Mouse (Mus musculus): Measurements from ENCODE around the gene Tril. TPM values are rescaled to one million over a fixed set of nuclear protein-coding genes. Genes with fewer than 3 reads are reported as not detected.

Tril gene
- total RNA-seq, 1 experiment = 2.4 TPM

DNA sequence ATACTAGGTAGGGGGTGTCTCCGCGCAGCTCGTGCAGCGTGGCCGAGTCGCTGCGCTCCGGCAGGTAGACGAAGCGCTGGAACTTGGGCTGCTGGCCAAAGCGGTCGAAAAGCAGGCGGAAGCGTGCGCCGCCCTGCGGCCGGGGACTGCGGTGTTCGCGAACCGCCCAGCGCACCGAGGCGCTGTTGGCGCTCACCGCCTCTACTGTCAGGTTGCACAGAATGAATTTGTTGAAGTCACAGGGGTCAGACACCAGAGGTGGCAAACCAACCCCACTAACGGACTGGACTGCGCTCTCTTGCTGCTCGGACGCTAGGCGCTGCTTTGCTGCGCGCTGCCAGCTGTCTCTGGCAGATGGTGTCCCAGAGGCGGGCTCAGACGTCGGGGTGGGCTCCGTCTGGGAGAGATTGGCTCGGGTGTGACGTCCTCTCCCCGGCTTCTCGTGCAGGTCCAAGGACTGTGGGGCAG, 2.3 kb downstream of the Tril start:
- 0 out of 2 replicates have a peak, but pooled peaks have one; percentile 1 for TF ChIP-seq ZC3H11A (IDR thresholded peaks at IDR 0.05; ENCODE audit: borderline replicate concordance, low read depth, low read length)
- no peak for TF ChIP-seq CHD2 (IDR thresholded peaks at IDR 0.05; ENCODE audit: low read depth, low read length)
- TF ChIP-seq HCFC1 (IDR thresholded peaks at IDR 0.05; ENCODE audit: borderline replicate concordance, insufficient read depth, low read length) = 0 out of 2 replicates have a peak, but pooled peaks have one; percentile 23
- in situ Hi-C loops (cut with MboI; ENCODE audit: low sequenced_read_pairs in 2 of 2, unreplicated experiment in 2 of 2) = no loop called here
- peaks cover 0 to 2% of the 10 kb centered on the region in 2 experiments; a peak in 1 of 4 replicates for H3K4me1 ChIP-seq (ENCODE audit: control insufficient read depth in 2 of 2, insufficient read depth in 2 of 2, low read length in 2 of 2, poor library complexity in 1 of 2)
- H3K27ac ChIP-seq (ENCODE audit: insufficient read depth, low read depth, low read length, poor library complexity, severe bottlenecking) = no peak overlapping the region
- H3K9me3 ChIP-seq (ENCODE audit: control insufficient read depth, insufficient read depth, low read depth, low read length) = no peaks in the 10 kb centered on the region
- no peak for DNase-seq (ENCODE audit: low read depth, low spot score)
- H3K36me3 ChIP-seq (ENCODE audit: control insufficient read depth, insufficient read depth, low read length, poor library complexity, severe bottlenecking) = no peaks in the 10 kb centered on the region
- H3K9ac ChIP-seq (ENCODE audit: insufficient read depth, low read depth, low read length, poor library complexity, severe bottlenecking) = no peak overlapping the region
- peak overlapping the region; percentile 58 for H3K4me3 ChIP-seq (ENCODE audit: insufficient read depth in 1 of 2, low read depth in 1 of 2, low read length in 2 of 2, poor library complexity in 1 of 2, severe bottlenecking in 1 of 2)

- no peak for DNase-seq (ENCODE audit: low read depth, low spot score)
- Histone ChIP-seq H3K9me3 (ENCODE audit: control insufficient read depth, insufficient read depth, low read depth, low read length) (no peaks in the 10 kb centered on the region), H3K4me1 (ENCODE audit: control insufficient read depth in 2 of 2, insufficient read depth in 2 of 2, low read length in 2 of 2, poor library complexity in 1 of 2) (peaks cover 0 to 2% of the 10 kb centered on the region in 2 experiments; a peak in 1 of 4 replicates), H3K36me3 (ENCODE audit: control insufficient read depth, insufficient read depth, low read length, poor library complexity, severe bottlenecking) (no peaks in the 10 kb centered on the region), H3K9ac (ENCODE audit: insufficient read depth, low read depth, low read length, poor library complexity, severe bottlenecking) (no peak overlapping the region), H3K4me3 (ENCODE audit: insufficient read depth in 1 of 2, low read depth in 1 of 2, low read length in 2 of 2, poor library complexity in 1 of 2, severe bottlenecking in 1 of 2) (peak overlapping the region; percentile 58; a peak in 3 of 4 replicates), H3K27ac (ENCODE audit: insufficient read depth, low read depth, low read length, poor library complexity, severe bottlenecking) (no peak overlapping the region)
- TF ChIP-seq ZNF384 (IDR thresholded peaks at IDR 0.05; ENCODE audit: low read depth, low read length) (no peak), MAFK (IDR thresholded peaks at IDR 0.05; ENCODE audit: insufficient read depth, low read depth, low read length) (peak; percentile 78)
- in situ Hi-C loops (cut with MboI; ENCODE audit: low sequenced_read_pairs in 2 of 2, unreplicated experiment in 2 of 2) = no loop called here
Measured at GRCm38 (mm10) chr6:53817763-53818174, 2.9 kb downstream of the Tril start.

GRCm38 (mm10) chr6:53816661-53817060, 4.0 kb downstream of the Tril start:
- Histone ChIP-seq H3K9ac (ENCODE audit: insufficient read depth, low read depth, low read length, poor library complexity, severe bottlenecking) (no peak overlapping the region), H3K4me3 (ENCODE audit: insufficient read depth in 1 of 2, low read depth in 1 of 2, low read length in 2 of 2, poor library complexity in 1 of 2, severe bottlenecking in 1 of 2) (no peak overlapping the region), H3K4me1 (ENCODE audit: control insufficient read depth in 2 of 2, insufficient read depth in 2 of 2, low read length in 2 of 2, poor library complexity in 1 of 2) (peaks cover 0 to 2% of the 10 kb centered on the region in 2 experiments; a peak in 1 of 4 replicates), H3K9me3 (ENCODE audit: control insufficient read depth, insufficient read depth, low read depth, low read length) (no peaks in the 10 kb centered on the region), H3K36me3 (ENCODE audit: control insufficient read depth, insufficient read depth, low read length, poor library complexity, severe bottlenecking) (no peaks in the 10 kb centered on the region), H3K27ac (ENCODE audit: insufficient read depth, low read depth, low read length, poor library complexity, severe bottlenecking) (no peak overlapping the region)
- TF ChIP-seq ZNF384 (IDR thresholded peaks at IDR 0.05; ENCODE audit: low read depth, low read length) = no peak
- no peak for TF ChIP-seq ZC3H11A (IDR thresholded peaks at IDR 0.05; ENCODE audit: borderline replicate concordance, low read depth, low read length)
- no peak for TF ChIP-seq CHD2 (IDR thresholded peaks at IDR 0.05; ENCODE audit: low read depth, low read length)
- TF ChIP-seq HCFC1 (IDR thresholded peaks at IDR 0.05; ENCODE audit: borderline replicate concordance, insufficient read depth, low read length) = no peak
- no peak for TF ChIP-seq MAFK (IDR thresholded peaks at IDR 0.05; ENCODE audit: insufficient read depth, low read depth, low read length)
- DNase-seq (ENCODE audit: low read depth, low spot score) = no peak
- in situ Hi-C loops (cut with MboI; ENCODE audit: low sequenced_read_pairs in 2 of 2, unreplicated experiment in 2 of 2) = no loop called here

- peaks cover 0 to 2% of the 10 kb centered on the region in 2 experiments; a peak in 1 of 4 replicates for H3K4me1 ChIP-seq (ENCODE audit: control insufficient read depth in 2 of 2, insufficient read depth in 2 of 2, low read length in 2 of 2, poor library complexity in 1 of 2)
- no peak for DNase-seq (ENCODE audit: low read depth, low spot score)
- H3K36me3 ChIP-seq (ENCODE audit: control insufficient read depth, insufficient read depth, low read length, poor library complexity, severe bottlenecking) = no peaks in the 10 kb centered on the region
- no peak overlapping the region for H3K27ac ChIP-seq (ENCODE audit: insufficient read depth, low read depth, low read length, poor library complexity, severe bottlenecking)
- no peak overlapping the region for H3K4me3 ChIP-seq (ENCODE audit: insufficient read depth in 1 of 2, low read depth in 1 of 2, low read length in 2 of 2, poor library complexity in 1 of 2, severe bottlenecking in 1 of 2)
- no peaks in the 10 kb centered on the region for H3K9me3 ChIP-seq (ENCODE audit: control insufficient read depth, insufficient read depth, low read depth, low read length)
- H3K9ac ChIP-seq (ENCODE audit: insufficient read depth, low read depth, low read length, poor library complexity, severe bottlenecking) = no peak overlapping the region
- TF ChIP-seq ZC3H11A (IDR thresholded peaks at IDR 0.05; ENCODE audit: borderline replicate concordance, low read depth, low read length) = no peak
- TF ChIP-seq MAFK (IDR thresholded peaks at IDR 0.05; ENCODE audit: insufficient read depth, low read depth, low read length) = no peak
- TF ChIP-seq CHD2 (IDR thresholded peaks at IDR 0.05; ENCODE audit: low read depth, low read length) = no peak
- TF ChIP-seq ZNF384 (IDR thresholded peaks at IDR 0.05; ENCODE audit: low read depth, low read length) = no peak
- TF ChIP-seq HCFC1 (IDR thresholded peaks at IDR 0.05; ENCODE audit: borderline replicate concordance, insufficient read depth, low read length) = no peak
- in situ Hi-C loops (cut with MboI; ENCODE audit: low sequenced_read_pairs in 2 of 2, unreplicated experiment in 2 of 2) = no loop called here
Measured at GRCm38 (mm10) chr6:53815691-53816090, 4.9 kb downstream of the Tril start.

- TF ChIP-seq ZC3H11A (IDR thresholded peaks at IDR 0.05; ENCODE audit: borderline replicate concordance, low read depth, low read length) (no peak), ZNF384 (IDR thresholded peaks at IDR 0.05; ENCODE audit: low read depth, low read length) (no peak), CHD2 (IDR thresholded peaks at IDR 0.05; ENCODE audit: low read depth, low read length) (no peak), HCFC1 (IDR thresholded peaks at IDR 0.05; ENCODE audit: borderline replicate concordance, insufficient read depth, low read length) (no peak), MAFK (IDR thresholded peaks at IDR 0.05; ENCODE audit: insufficient read depth, low read depth, low read length) (no peak)
- H3K9ac ChIP-seq (ENCODE audit: insufficient read depth, low read depth, low read length, poor library complexity, severe bottlenecking) = no peak overlapping the region
- no peak for DNase-seq (ENCODE audit: low read depth, low spot score)
- H3K27ac ChIP-seq (ENCODE audit: insufficient read depth, low read depth, low read length, poor library complexity, severe bottlenecking) = no peak overlapping the region
- in situ Hi-C loops (cut with MboI; ENCODE audit: low sequenced_read_pairs in 2 of 2, unreplicated experiment in 2 of 2) = no loop called here
- H3K9me3 ChIP-seq (ENCODE audit: control insufficient read depth, insufficient read depth, low read depth, low read length) = no peaks in the 10 kb centered on the region
- peaks cover 0 to 2% of the 10 kb centered on the region in 2 experiments; a peak in 1 of 4 replicates for H3K4me1 ChIP-seq (ENCODE audit: control insufficient read depth in 2 of 2, insufficient read depth in 2 of 2, low read length in 2 of 2, poor library complexity in 1 of 2)
- H3K4me3 ChIP-seq (ENCODE audit: insufficient read depth in 1 of 2, low read depth in 1 of 2, low read length in 2 of 2, poor library complexity in 1 of 2, severe bottlenecking in 1 of 2) = no peak overlapping the region
- no peaks in the 10 kb centered on the region for H3K36me3 ChIP-seq (ENCODE audit: control insufficient read depth, insufficient read depth, low read length, poor library complexity, severe bottlenecking)
Measured at GRCm38 (mm10) chr6:53814214-53814613, 6.4 kb downstream of the Tril start.

Data from ES-E14 (cell line).